Comparison of ENCODE assay signal across 8 mouse cellular contexts in the genomic region with DNA sequence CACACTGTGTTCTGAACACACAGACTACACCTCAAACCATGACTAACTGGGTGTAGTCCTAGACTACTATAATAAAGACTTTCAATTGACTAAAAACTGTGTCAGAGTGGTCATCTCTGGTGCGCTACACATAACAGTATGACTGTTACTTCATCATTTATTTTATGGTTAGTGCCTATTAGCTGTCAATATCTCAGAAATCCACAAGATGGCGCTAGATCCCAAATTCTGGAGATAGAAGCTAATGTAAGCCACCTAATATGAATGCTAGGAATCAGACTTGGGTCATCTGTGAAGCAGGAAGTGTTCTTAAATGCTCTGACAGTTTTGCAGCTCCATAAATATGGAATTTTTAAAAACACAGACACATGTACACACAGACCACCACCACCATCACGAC.
A peak's percentile ranks its signal among the peaks of the same experiment; 100 is the strongest.
DNase-seq lines count a peak whose midpoint lies in the region; ATAC-seq and TF ChIP-seq lines count a peak whose summit lies in the region.

No protein-coding gene starts in this region.

- ATAC-seq in megakaryocyte progenitor cell, adult 5-6 weeks (replicated peaks; ENCODE audit: poor library complexity): peak; percentile 99
- peak; percentile 64; the same call in 1 of the 2 replicates for ATAC-seq in stomach, postnatal 0 days (ENCODE audit: low FRiP score, low TSS enrichment)

- peak; percentile 92 for TF ChIP-seq RAD21 in CH12.LX (IDR thresholded peaks at IDR 0.05; ENCODE audit: low read depth, low read length)

- no peak overlapping the region for H3K9ac ChIP-seq in CH12.LX (ENCODE audit: insufficient read depth, low read depth)
- no peak overlapping the region for H3K9ac ChIP-seq in stomach, postnatal 0 days (ENCODE audit: low read length)

- H3K4me3 ChIP-seq in CH12.LX (replicated peaks in 1 of 3; ENCODE audit: low read depth in 2 of 3, low read length in 2 of 3, poor library complexity in 1 of 3): no peak overlapping the region
- H3K4me3 ChIP-seq in stomach, postnatal 0 days (ENCODE audit: low read depth, low read length): no peak overlapping the region

- in situ Hi-C loops in CH12.LX (cut with MboI; ENCODE audit: low pct_ligation_motif_present, low pct_unique_long_range_greater_than_20kb, low sequenced_read_pairs): loop anchor here (5.0 to 10.0 kb wide), 2 partner anchors 78 to 131 kb away; no protein-coding TSS in a partner anchor

- TF ChIP-seq POLR2A in CH12.LX (IDR thresholded peaks at IDR 0.05; ENCODE audit: low read depth, low read length): no peak

- H3K36me3 ChIP-seq in CH12.LX (replicated peaks in 1 of 2; ENCODE audit: control insufficient read depth in 1 of 2, insufficient read depth in 1 of 2, low read length in 1 of 2): no peaks in the 10 kb centered on the region
- no peaks in the 10 kb centered on the region for H3K36me3 ChIP-seq in stomach, postnatal 0 days (ENCODE audit: control insufficient read depth, insufficient read depth, low read length)

- H3K9me3 ChIP-seq in CH12.LX (replicated peaks; ENCODE audit: low read length): no peaks in the 10 kb centered on the region
- no peaks in the 10 kb centered on the region for H3K9me3 ChIP-seq in stomach, postnatal 0 days (ENCODE audit: control insufficient read depth, low read length)

- no peak overlapping the region for H3K4me2 ChIP-seq in CH12.LX (ENCODE audit: insufficient read depth, low read depth, poor library complexity, severe bottlenecking)
- no peak overlapping the region for H3K4me2 ChIP-seq in stomach, postnatal 0 days (replicated peaks; ENCODE audit: low read depth)

- H3K27me3 ChIP-seq in CH12.LX (replicated peaks): no peaks in the 10 kb centered on the region
- H3K27me3 ChIP-seq in stomach, postnatal 0 days (ENCODE audit: control insufficient read depth, insufficient read depth, low read length): no peaks in the 10 kb centered on the region

- 6% methylated on average over 3 of the region's 3 CpGs for WGBS in stomach, postnatal 0 days

- no peak overlapping the region for H3K27ac ChIP-seq in CH12.LX (ENCODE audit: insufficient read depth, low read depth)
- no peak overlapping the region for H3K27ac ChIP-seq in stomach, postnatal 0 days (replicated peaks)

- peak; percentile 66 to 90 for TF ChIP-seq CTCF in CH12.LX (conservative IDR thresholded peaks at IDR 0.05 in 1 of 2, IDR thresholded peaks at IDR 0.05 in 1 of 2; ENCODE audit: low read depth in 2 of 2, low read length in 2 of 2)
- TF ChIP-seq CTCF in stomach, postnatal 0 days (IDR thresholded peaks at IDR 0.05; ENCODE audit: low read depth): peak; percentile 93

- no peaks in the 10 kb centered on the region for H3K4me1 ChIP-seq in CH12.LX (ENCODE audit: control insufficient read depth in 1 of 2, insufficient read depth in 2 of 2)
- no peaks in the 10 kb centered on the region for H3K4me1 ChIP-seq in stomach, postnatal 0 days (replicated peaks; ENCODE audit: control insufficient read depth, insufficient read depth)

- no peaks in the 10 kb centered on the region for H3K79me2 ChIP-seq in CH12.LX (replicated peaks; ENCODE audit: control insufficient read depth, extremely low read depth, insufficient read depth, poor library complexity, severe bottlenecking)

- dilution Hi-C loops in CH12.LX (cut with MboI; ENCODE audit: extremely low pct_ligation_motif_present, extremely low pct_unique_long_range_greater_than_20kb, low sequenced_read_pairs): no loop called here

- peak; percentile 21 to 30 for DNase-seq in heart, adult 9 months (ENCODE audit: low spot score in 2 of 2)
- DNase-seq in heart, adult 11 months: no peak
- DNase-seq in CH12.LX (ENCODE audit: extremely low read depth): peak; percentile 81
- peak; percentile 49 for DNase-seq in c-Kit-positive CD71-positive TER-119-positive erythroid progenitor cells, embryonic 14.5 days (ENCODE audit: low spot score)
- peak; percentile 77 for DNase-seq in forelimb bud, embryonic 11.5 days (ENCODE audit: low read depth, low spot score)
- DNase-seq in kidney, postnatal 36 days: peak; percentile 39 to 46
- no peak for DNase-seq in stomach, postnatal 0 days (ENCODE audit: low spot score)

- TF ChIP-seq EP300 in CH12.LX (IDR thresholded peaks at IDR 0.05; ENCODE audit: low read length): no peak
- no peak for TF ChIP-seq EP300 in stomach, postnatal 0 days (optimal IDR thresholded peaks at IDR 0.05)

TF ChIP-seq in CH12.LX, 34 proteins besides CTCF, POLR2A, EP300 and RAD21:
- no peak for TF ChIP-seq TBP (conservative IDR thresholded peaks at IDR 0.05; ENCODE audit: low read depth, low read length)
- 0 out of 2 replicates have a peak, but pooled peaks have one; percentile 24 for TF ChIP-seq ELF1 (IDR thresholded peaks at IDR 0.05; ENCODE audit: low read depth, low read length)
- TF ChIP-seq ZKSCAN1 (IDR thresholded peaks at IDR 0.05; ENCODE audit: borderline replicate concordance, low read depth, low read length): no peak
- peak; percentile 68 for TF ChIP-seq SMC3 (IDR thresholded peaks at IDR 0.05; ENCODE audit: low read depth, low read length)
- TF ChIP-seq CHD1 (IDR thresholded peaks at IDR 0.05; ENCODE audit: low read depth, low read length): no peak
- TF ChIP-seq RCOR1 (conservative IDR thresholded peaks at IDR 0.05; ENCODE audit: low read depth, low read length): no peak

Comparison
In these comparisons a context has a peak if more than half of its experiments do, and no peak if none do; other contexts are left out.
1. DNase-seq: peak in heart, adult 9 months (2 of 2), CH12.LX (single experiment), c-Kit-positive CD71-positive TER-119-positive erythroid progenitor cells, embryonic 14.5 days (single experiment), forelimb bud, embryonic 11.5 days (single experiment) and kidney, postnatal 36 days (2 of 2); none in heart, adult 11 months (single experiment) and stomach, postnatal 0 days (single experiment).